In genomic region chr6:28836600-28836999, GRCm38 (mm10) we compare ENCODE assay signal across 15 mouse cellular contexts. TPM values are rescaled to one million over a fixed set of nuclear protein-coding genes. Genes with fewer than 3 reads are reported as not detected.
DNase-seq lines count a peak whose midpoint lies in the region; ATAC-seq and TF ChIP-seq lines count a peak whose summit lies in the region.
"Had no signal": no experiment of that assay in that cellular context is flagged by ENCODE, and none has a peak within 500 bp of the region (broad histone marks: within the 10 kb centered on the region; RNA-seq: fewer than 3 reads in every experiment).

No protein-coding gene starts in this region.

- no peak for DNase-seq in heart, adult 2 months
- no peak for DNase-seq in heart, postnatal 10 days
- DNase-seq in liver, postnatal 0 days, result no peak
- DNase-seq in yolk sac, embryonic 10.5 days (ENCODE audit: low spot score), result no peak
- DNase-seq in heart, postnatal 36 days, result no peak
- DNase-seq: cerebellum, adult 11 months; kidney, adult 9 months had no signal

- no peak overlapping the region for H3K4me2 ChIP-seq in liver, postnatal 0 days (ENCODE audit: low read depth, low read length)
- H3K4me2 ChIP-seq in liver, embryonic 12.5 days, result no peak overlapping the region
- H3K4me2 ChIP-seq: embryonic facial prominence, embryonic 13.5 days; heart, embryonic 15.5 days; hindbrain, embryonic 15.5 days; lung, embryonic 15.5 days had no signal

- no peaks in the 10 kb centered on the region for H3K27me3 ChIP-seq in heart, adult 2 months (ENCODE audit: control insufficient read depth, insufficient read depth, low read length)
- H3K27me3 ChIP-seq in liver, postnatal 0 days (ENCODE audit: insufficient read depth, low read length), result peaks cover 18% of the 10 kb centered on the region
- peaks cover 45% of the 10 kb centered on the region for H3K27me3 ChIP-seq in liver, embryonic 12.5 days (replicated peaks)
- peaks cover 41% of the 10 kb centered on the region for H3K27me3 ChIP-seq in E14TG2a.4 (ENCODE audit: insufficient read depth, low read length)
- H3K27me3 ChIP-seq: hindbrain, embryonic 15.5 days had no signal

- intact Hi-C loops in heart, adult 2 months (cut with DNase I), result no loop called here
- intact Hi-C loops in heart, postnatal 10 days (cut with DNase I), result loop anchor here (5.0 to 10.0 kb wide), 2 partner anchors 186 to 302 kb away; no protein-coding TSS in a partner anchor
- intact Hi-C loops in heart, postnatal 36 days (cut with DNase I), result no loop called here

- no peaks in the 10 kb centered on the region for H3K9me3 ChIP-seq in liver, postnatal 0 days (ENCODE audit: low read length)
- H3K9me3 ChIP-seq in liver, embryonic 12.5 days (replicated peaks), result no peaks in the 10 kb centered on the region
- no peaks in the 10 kb centered on the region for H3K9me3 ChIP-seq in E14TG2a.4 (ENCODE audit: low read length)
- H3K9me3 ChIP-seq: embryonic facial prominence, embryonic 13.5 days; heart, embryonic 15.5 days; hindbrain, embryonic 15.5 days; lung, embryonic 15.5 days had no signal

- H3K4me1 ChIP-seq in heart, adult 2 months (ENCODE audit: control insufficient read depth, insufficient read depth, low read length), result peaks cover 3% of the 10 kb centered on the region; the same call in 1 of the 2 replicates
- 0 out of 2 replicates have a peak, but pooled peaks cover 4% of the 10 kb centered on the region for H3K4me1 ChIP-seq in liver, postnatal 0 days (ENCODE audit: insufficient read depth)
- H3K4me1 ChIP-seq in liver, embryonic 12.5 days, result peaks cover 23% of the 10 kb centered on the region
- peaks cover 9% of the 10 kb centered on the region for H3K4me1 ChIP-seq in E14TG2a.4 (replicated peaks; ENCODE audit: low read depth, low read length)
- peaks cover 7% of the 10 kb centered on the region for H3K4me1 ChIP-seq in cortical plate, adult 2 months (ENCODE audit: control insufficient read depth, insufficient read depth, low read length)

- H3K79me2 ChIP-seq in heart, adult 2 months (replicated peaks; ENCODE audit: control insufficient read depth, insufficient read depth, low read length), result no peaks in the 10 kb centered on the region

- no peaks in the 10 kb centered on the region for H3K36me3 ChIP-seq in heart, adult 2 months (ENCODE audit: control insufficient read depth, insufficient read depth, low read length)
- H3K36me3 ChIP-seq in liver, postnatal 0 days (replicated peaks; ENCODE audit: insufficient read depth, low read length), result no peaks in the 10 kb centered on the region
- H3K36me3 ChIP-seq in liver, embryonic 12.5 days, result no peaks in the 10 kb centered on the region
- no peaks in the 10 kb centered on the region for H3K36me3 ChIP-seq in E14TG2a.4 (ENCODE audit: insufficient read depth, low read length)
- H3K36me3 ChIP-seq: embryonic facial prominence, embryonic 13.5 days; heart, embryonic 15.5 days; hindbrain, embryonic 15.5 days; lung, embryonic 15.5 days had no signal

- no peak for ATAC-seq in liver, postnatal 0 days
- ATAC-seq in liver, embryonic 12.5 days, result no peak

- H3K4me3 ChIP-seq in heart, adult 2 months, result no peak overlapping the region
- H3K4me3 ChIP-seq in liver, postnatal 0 days (ENCODE audit: low read depth, low read length), result no peak overlapping the region
- no peak overlapping the region for H3K4me3 ChIP-seq in liver, embryonic 12.5 days
- no peak overlapping the region for H3K4me3 ChIP-seq in E14TG2a.4 (replicated peaks; ENCODE audit: low read length)
- no peak overlapping the region for H3K4me3 ChIP-seq in cortical plate, adult 2 months (ENCODE audit: insufficient read depth, low read length)
- H3K4me3 ChIP-seq: embryonic facial prominence, embryonic 13.5 days; heart, embryonic 15.5 days; hindbrain, embryonic 15.5 days; lung, embryonic 15.5 days had no signal

- TF ChIP-seq EP300 in heart, adult 2 months (IDR thresholded peaks at IDR 0.05; ENCODE audit: insufficient read depth, low read depth, low read length), result no peak
- TF ChIP-seq EP300 in liver, postnatal 0 days (IDR thresholded peaks at IDR 0.05; ENCODE audit: low read depth), result no peak

- H3K9ac ChIP-seq in heart, adult 2 months (ENCODE audit: low read depth, low read length), result no peak overlapping the region
- H3K9ac ChIP-seq in liver, postnatal 0 days (replicated peaks), result no peak overlapping the region
- H3K9ac ChIP-seq in liver, embryonic 12.5 days, result no peak overlapping the region
- H3K9ac ChIP-seq: embryonic facial prominence, embryonic 13.5 days; heart, embryonic 15.5 days; hindbrain, embryonic 15.5 days; lung, embryonic 15.5 days had no signal

- peak; percentile 57 for TF ChIP-seq CTCF in heart, adult 2 months (IDR thresholded peaks at IDR 0.05)
- TF ChIP-seq CTCF in liver, postnatal 0 days (IDR thresholded peaks at IDR 0.05; ENCODE audit: low read depth), result peak; percentile 51
- peak; percentile 24; the same call in 1 of the 2 replicates for TF ChIP-seq CTCF in E14TG2a.4 (conservative IDR thresholded peaks at IDR 0.05; ENCODE audit: low read length)
- TF ChIP-seq CTCF in cortical plate, adult 2 months (IDR thresholded peaks at IDR 0.05; ENCODE audit: extremely low read depth, insufficient read depth, low read length), result peak; percentile 52; the same call in 1 of the 2 replicates

- no peak overlapping the region for H3K27ac ChIP-seq in heart, adult 2 months
- no peak overlapping the region for H3K27ac ChIP-seq in liver, postnatal 0 days (ENCODE audit: low read depth)
- no peak overlapping the region for H3K27ac ChIP-seq in liver, embryonic 12.5 days
- no peak overlapping the region for H3K27ac ChIP-seq in cortical plate, adult 2 months (ENCODE audit: insufficient read depth, low read length)
- H3K27ac ChIP-seq: embryonic facial prominence, embryonic 13.5 days; heart, embryonic 15.5 days; hindbrain, embryonic 15.5 days; lung, embryonic 15.5 days had no signal

- TF ChIP-seq POLR2A in heart, adult 2 months (IDR thresholded peaks at IDR 0.05; ENCODE audit: insufficient read depth, low read depth, low read length), result no peak
- TF ChIP-seq POLR2A in cortical plate, adult 2 months (IDR thresholded peaks at IDR 0.05; ENCODE audit: extremely low read depth, insufficient read depth, low read length), result no peak

RNA-seq across cellular contexts. Expression of gene Lrrc4, which starts 5.1 kb away (rescaled TPM):
- total RNA-seq in heart, adult 2 months (2021), result under 1 TPM; 0.43 to 0.47 TPM
- polyA plus RNA-seq in heart, adult 2 months (2012; rRNA removed), result 0.67 and 0.68 TPM in 2 replicates
- under 1 TPM; 0.42 to 0.43 TPM for total RNA-seq in heart, postnatal 10 days (2021)
- 0.07 and 0.08 TPM in 2 replicates for polyA plus RNA-seq in liver, postnatal 0 days (2015; fragmentation: Nextera tagmentation; extraction: Ambion mirVana)
- 0.16 and 0.30 TPM in 2 replicates for polyA plus RNA-seq in liver, embryonic 12.5 days (2016; fragmentation: Nextera tagmentation; extraction: Ambion mirVana)
- 65.1 and 68.4 TPM in 2 replicates for polyA plus RNA-seq in cortical plate, adult 2 months (2012; rRNA removed)
- total RNA-seq in heart, postnatal 36 days (2021), result under 1 TPM; 0.31 to 0.41 TPM
- total RNA-seq: neutrophil, adult 5-6 weeks had no signal

Comparison
In these comparisons a context has a peak if more than half of its experiments do, and no peak if none do; other contexts are left out.
1. RNA of gene Lrrc4, which starts 5.1 kb away (polyA plus RNA-seq): 65.1 to 68.4 TPM in cortical plate, adult 2 months; 0.67 to 0.68 TPM in heart, adult 2 months, 0.16 to 0.30 TPM in liver, embryonic 12.5 days and 0.07 to 0.08 TPM in liver, postnatal 0 days; every median in the first group is over 10 times any median in the second.
2. Peak in every context shown above with its lines, with median percentiles within 50 percentile points of each other: CTCF ChIP-seq.